Mouse (Mus musculus) cortical plate, adult 2 months (tissue): ENCODE data around the gene Rpf1.

Experiments
- CTCF ChIP-seq: fragments of 200-500 bp; IDR thresholded peaks from 2 replicates; pipeline ENCODE4 v1.5.1; 2011; ENCODE audit warnings: mild to moderate bottlenecking, control low read depth, low read length; ENCODE audit not compliant: insufficient read depth; ENCODE audit errors: extremely low read depth
- POLR2A ChIP-seq: fragments of 200-500 bp; IDR thresholded peaks from 2 replicates; pipeline ENCODE4 v1.6.1; 2011; ENCODE audit warnings: mild to moderate bottlenecking, low read length, control low read depth; ENCODE audit not compliant: insufficient read depth; ENCODE audit errors: extremely low read depth

- TF ChIP-seq POLR2A (no peak), CTCF (no peak)
Measured at GRCm38 (mm10) chr3:146556567-146556966, 35.3 kb upstream of the Rpf1 start.
